Mouse (Mus musculus): Measurements from ENCODE around the gene Ankrd23. TPM values are rescaled to one million over a fixed set of nuclear protein-coding genes. Genes with fewer than 3 reads are reported as not detected.

Ankrd23 gene
- polyA plus RNA-seq, 1 experiment from 2014 or later: 18.8 TPM

GRCm38 (mm10) chr1:36560903-36561302 is 24.2 kb upstream of the Ankrd23 start:
- Histone ChIP-seq H3K4me2 (replicated peaks) (no peak overlapping the region), H3K27ac (no peak overlapping the region), H3K36me3 (no peaks in the 10 kb centered on the region), H3K9me3 (replicated peaks) (no peaks in the 10 kb centered on the region), H3K4me1 (peaks cover 25% of the 10 kb centered on the region), H3K27me3 (0 out of 2 replicates have a peak, but pooled peaks cover 2% of the 10 kb centered on the region), H3K9ac (no peak overlapping the region), H3K4me3 (no peak overlapping the region)
- WGBS: 55% methylated on average over 6 of the region's 6 CpGs
- ATAC-seq (ENCODE audit: low FRiP score): no peak

- H3K9me3 ChIP-seq (replicated peaks): no peaks in the 10 kb centered on the region
- no peak for ATAC-seq (ENCODE audit: low FRiP score)
- 65% methylated on average over 5 of the region's 5 CpGs for WGBS
- no peak overlapping the region for H3K9ac ChIP-seq
- H3K36me3 ChIP-seq: 0 out of 2 replicates have a peak, but pooled peaks cover under 1% of the 10 kb centered on the region
- H3K4me3 ChIP-seq: no peak overlapping the region
- H3K4me2 ChIP-seq (replicated peaks): no peak overlapping the region
- peaks cover 36% of the 10 kb centered on the region for H3K4me1 ChIP-seq
- 0 out of 2 replicates have a peak, but pooled peaks cover 2% of the 10 kb centered on the region for H3K27me3 ChIP-seq
- no peak overlapping the region for H3K27ac ChIP-seq
Observed at GRCm38 (mm10) chr1:36559888-36560287, 23.2 kb upstream of the Ankrd23 start.

- Histone ChIP-seq H3K4me3 (no peak overlapping the region), H3K4me1 (peaks cover 41% of the 10 kb centered on the region), H3K9ac (no peak overlapping the region), H3K36me3 (peaks cover 7% of the 10 kb centered on the region), H3K27ac (peak overlapping the region; percentile 100; the same call in 1 of the 2 replicates), H3K9me3 (replicated peaks) (no peaks in the 10 kb centered on the region), H3K4me2 (replicated peaks) (peak overlapping the region; percentile 98), H3K27me3 (0 out of 2 replicates have a peak, but pooled peaks cover 2% of the 10 kb centered on the region)
- WGBS: 4% methylated on average over 4 of the region's 4 CpGs
- no peak for ATAC-seq (ENCODE audit: low FRiP score)
Observed at GRCm38 (mm10) chr1:36559256-36559655, 22.6 kb upstream of the Ankrd23 start.

- peak within 1 kb of the TSS; percentile 98 for H3K9ac ChIP-seq
- H3K4me2 ChIP-seq (replicated peaks): peak within 1 kb of the TSS; percentile 98
- H3K27ac ChIP-seq: peak within 1 kb of the TSS; percentile 100
- WGBS: 1% methylated on average over 68 of the region's 69 CpGs
- peaks cover 45% of the 10 kb centered on the region for H3K4me1 ChIP-seq
- peak within 1 kb of the TSS; percentile 95 for H3K4me3 ChIP-seq
- peak; percentile 70 for ATAC-seq (ENCODE audit: low FRiP score)
- peaks cover 17% of the 10 kb centered on the region for H3K36me3 ChIP-seq
- H3K27me3 ChIP-seq: 0 out of 2 replicates have a peak, but pooled peaks cover 2% of the 10 kb centered on the region
- no peaks in the 10 kb centered on the region for H3K9me3 ChIP-seq (replicated peaks)
Observed at GRCm38 (mm10) chr1:36558031-36558993, 21.6 kb upstream of the Ankrd23 start, which contains the start of gene Sema4c. TSS of gene Sema4c (minus strand) at chr1:36558349.

- peak; percentile 62 for ATAC-seq (ENCODE audit: low FRiP score)
- H3K4me1 ChIP-seq: peaks cover 47% of the 10 kb centered on the region
- peak overlapping the region; percentile 98 for H3K9ac ChIP-seq
- peak overlapping the region; percentile 95 for H3K4me3 ChIP-seq
- no peaks in the 10 kb centered on the region for H3K9me3 ChIP-seq (replicated peaks)
- peak overlapping the region; percentile 98 for H3K4me2 ChIP-seq (replicated peaks)
- 1% methylated on average over 48 of the region's 48 CpGs for WGBS
- peaks cover 24% of the 10 kb centered on the region for H3K36me3 ChIP-seq
- 0 out of 2 replicates have a peak, but pooled peaks cover 2% of the 10 kb centered on the region for H3K27me3 ChIP-seq
- H3K27ac ChIP-seq: peak overlapping the region; percentile 100
Observed at GRCm38 (mm10) chr1:36557457-36558011, 20.9 kb upstream of the Ankrd23 start.

GRCm38 (mm10) chr1:36556553-36557456 is 20.1 kb upstream of the Ankrd23 start:
- H3K27me3 ChIP-seq: 0 out of 2 replicates have a peak, but pooled peaks cover 2% of the 10 kb centered on the region
- H3K36me3 ChIP-seq: peaks cover 32% of the 10 kb centered on the region
- H3K9me3 ChIP-seq (replicated peaks): no peaks in the 10 kb centered on the region
- WGBS: under 1% methylated on average over 52 of the region's 52 CpGs
- ATAC-seq (ENCODE audit: low FRiP score): peak; percentile 81
- peak overlapping the region; percentile 98 for H3K9ac ChIP-seq
- peak overlapping the region; percentile 98 for H3K4me2 ChIP-seq (replicated peaks)
- peaks cover 47% of the 10 kb centered on the region for H3K4me1 ChIP-seq
- H3K27ac ChIP-seq: peak overlapping the region; percentile 100
- H3K4me3 ChIP-seq: peak overlapping the region; percentile 95

- 5% methylated on average over 8 of the region's 8 CpGs for WGBS
- 0 out of 2 replicates have a peak, but pooled peaks cover 2% of the 10 kb centered on the region for H3K27me3 ChIP-seq
- no peaks in the 10 kb centered on the region for H3K9me3 ChIP-seq (replicated peaks)
- peaks cover 41% of the 10 kb centered on the region for H3K36me3 ChIP-seq
- H3K4me3 ChIP-seq: peak overlapping the region; percentile 95
- peak overlapping the region; percentile 98 for H3K4me2 ChIP-seq (replicated peaks)
- ATAC-seq (ENCODE audit: low FRiP score): no peak
- peak overlapping the region; percentile 100 for H3K27ac ChIP-seq
- peak overlapping the region; percentile 98 for H3K9ac ChIP-seq
- peaks cover 51% of the 10 kb centered on the region for H3K4me1 ChIP-seq
Observed at GRCm38 (mm10) chr1:36555798-36556395, 19.2 kb upstream of the Ankrd23 start.

- Histone ChIP-seq H3K9me3 (replicated peaks) (no peaks in the 10 kb centered on the region), H3K4me3 (peak overlapping the region; percentile 95), H3K9ac (peak overlapping the region; percentile 98), H3K36me3 (peaks cover 52% of the 10 kb centered on the region), H3K4me1 (peaks cover 53% of the 10 kb centered on the region), H3K4me2 (replicated peaks) (peak overlapping the region; percentile 98), H3K27me3 (0 out of 2 replicates have a peak, but pooled peaks cover 2% of the 10 kb centered on the region), H3K27ac (peak overlapping the region; percentile 49)
- ATAC-seq (ENCODE audit: low FRiP score): no peak
- WGBS: 75% methylated on average over 21 of the region's 21 CpGs
Observed at GRCm38 (mm10) chr1:36554633-36555399, 18.1 kb upstream of the Ankrd23 start.

GRCm38 (mm10) chr1:36552506-36552905 is 15.8 kb upstream of the Ankrd23 start:
- H3K27ac ChIP-seq: no peak overlapping the region
- WGBS: 89% methylated on average over 16 of the region's 16 CpGs
- no peaks in the 10 kb centered on the region for H3K27me3 ChIP-seq
- H3K9ac ChIP-seq: no peak overlapping the region
- H3K4me2 ChIP-seq (replicated peaks): no peak overlapping the region
- peaks cover 59% of the 10 kb centered on the region for H3K4me1 ChIP-seq
- peaks cover 64% of the 10 kb centered on the region for H3K36me3 ChIP-seq
- H3K4me3 ChIP-seq: no peak overlapping the region
- no peak for ATAC-seq (ENCODE audit: low FRiP score)
- H3K9me3 ChIP-seq (replicated peaks): no peaks in the 10 kb centered on the region

- H3K4me1 ChIP-seq: peaks cover 62% of the 10 kb centered on the region
- no peak for ATAC-seq (ENCODE audit: low FRiP score)
- peaks cover 64% of the 10 kb centered on the region for H3K36me3 ChIP-seq
- H3K4me3 ChIP-seq: no peak overlapping the region
- H3K27me3 ChIP-seq: no peaks in the 10 kb centered on the region
- no peak overlapping the region for H3K9ac ChIP-seq
- H3K4me2 ChIP-seq (replicated peaks): no peak overlapping the region
- no peak overlapping the region for H3K27ac ChIP-seq
- H3K9me3 ChIP-seq (replicated peaks): no peaks in the 10 kb centered on the region
- 90% methylated on average over 17 of the region's 17 CpGs for WGBS
Observed at GRCm38 (mm10) chr1:36551904-36552303, 15.2 kb upstream of the Ankrd23 start.

Data from hindbrain, embryonic 12.5 days (tissue).